ENCODE assay signal across 10 mouse cellular contexts in genomic region chr2:59829718-59830117, GRCm38 (mm10). TPM values are rescaled to one million over a fixed set of nuclear protein-coding genes. Genes with fewer than 3 reads are reported as not detected.
DNase-seq lines count a peak whose midpoint lies in the region; ATAC-seq lines count a peak whose summit lies in the region.
"Had no signal": no experiment of that assay in that cellular context is flagged by ENCODE, and none has a peak within 500 bp of the region (broad histone marks: within the 10 kb centered on the region; RNA-seq: fewer than 3 reads in every experiment).

No protein-coding gene starts in this region.

- DNase-seq in heart, postnatal 25 days (ENCODE audit: low spot score), result no peak
- DNase-seq in embryonic facial prominence, embryonic 11.5 days (ENCODE audit: low spot score), result no peak
- DNase-seq in hindbrain, embryonic 10.5 days (ENCODE audit: low spot score), result no peak
- no peak for DNase-seq in midbrain, embryonic 10.5 days (ENCODE audit: low spot score)
- DNase-seq in left cerebral cortex, postnatal 36 days (ENCODE audit: low spot score in 2 of 2), result no peak
- no peak for DNase-seq in gastrocnemius, postnatal 36 days
- no peak for DNase-seq in yolk sac, embryonic 10.5 days (ENCODE audit: low spot score)

- peak overlapping the region; percentile 43 for H3K4me2 ChIP-seq in heart, embryonic 16.5 days (ENCODE audit: low read depth, low read length)
- H3K4me2 ChIP-seq in embryonic facial prominence, embryonic 11.5 days (ENCODE audit: low read depth, low read length), result no peak overlapping the region; the same call in 1 of the 2 replicates

- WGBS in heart, embryonic 16.5 days, result 60% methylated on average over 7 of the region's 7 CpGs
- 66% methylated on average over 7 of the region's 7 CpGs for WGBS in embryonic facial prominence, embryonic 11.5 days
- WGBS in hindbrain, embryonic 10.5 days, result 82% methylated on average over 7 of the region's 7 CpGs
- WGBS in midbrain, embryonic 10.5 days, result 88% methylated on average over 7 of the region's 7 CpGs

- H3K4me3 ChIP-seq in heart, embryonic 16.5 days (ENCODE audit: low read length), result no peak overlapping the region; the same call in 1 of the 2 replicates
- H3K4me3 ChIP-seq in embryonic facial prominence, embryonic 11.5 days (ENCODE audit: low read depth, low read length), result no peak overlapping the region
- no peak overlapping the region for H3K4me3 ChIP-seq in hindbrain, embryonic 10.5 days
- no peak overlapping the region for H3K4me3 ChIP-seq in midbrain, embryonic 10.5 days

- no peaks in the 10 kb centered on the region for H3K27me3 ChIP-seq in heart, embryonic 16.5 days (ENCODE audit: control insufficient read depth, insufficient read depth, low read length)
- H3K27me3 ChIP-seq in embryonic facial prominence, embryonic 11.5 days (ENCODE audit: control insufficient read depth, insufficient read depth, low read length), result no peaks in the 10 kb centered on the region
- H3K27me3 ChIP-seq in hindbrain, embryonic 10.5 days (ENCODE audit: insufficient read depth, poor library complexity, severe bottlenecking), result no peaks in the 10 kb centered on the region
- no peaks in the 10 kb centered on the region for H3K27me3 ChIP-seq in midbrain, embryonic 10.5 days (ENCODE audit: low read depth, poor library complexity, severe bottlenecking)
- H3K27me3 ChIP-seq: CH12.LX had no signal

- H3K27ac ChIP-seq in heart, embryonic 16.5 days (ENCODE audit: low read length), result peak overlapping the region; percentile 95
- H3K27ac ChIP-seq in embryonic facial prominence, embryonic 11.5 days (replicated peaks; ENCODE audit: low read depth, low read length), result peak overlapping the region; percentile 48; the same call in 1 of the 2 replicates
- H3K27ac ChIP-seq in hindbrain, embryonic 10.5 days, result peak overlapping the region; percentile 81
- peak overlapping the region; percentile 72 for H3K27ac ChIP-seq in midbrain, embryonic 10.5 days (replicated peaks)

- peak overlapping the region; percentile 41 for H3K9ac ChIP-seq in heart, embryonic 16.5 days (ENCODE audit: low read length)
- H3K9ac ChIP-seq in embryonic facial prominence, embryonic 11.5 days (replicated peaks; ENCODE audit: low read length), result 0 out of 2 replicates have a peak overlapping the region, but pooled peaks have one; percentile 1

- H3K9me3 ChIP-seq in heart, embryonic 16.5 days (replicated peaks; ENCODE audit: control insufficient read depth, low read length), result no peaks in the 10 kb centered on the region
- no peaks in the 10 kb centered on the region for H3K9me3 ChIP-seq in embryonic facial prominence, embryonic 11.5 days (replicated peaks; ENCODE audit: control insufficient read depth, low read length)
- no peaks in the 10 kb centered on the region for H3K9me3 ChIP-seq in hindbrain, embryonic 10.5 days
- no peaks in the 10 kb centered on the region for H3K9me3 ChIP-seq in midbrain, embryonic 10.5 days (replicated peaks)

- H3K36me3 ChIP-seq in heart, embryonic 16.5 days (ENCODE audit: control insufficient read depth, insufficient read depth), result peaks cover 7% of the 10 kb centered on the region
- no peaks in the 10 kb centered on the region for H3K36me3 ChIP-seq in embryonic facial prominence, embryonic 11.5 days (replicated peaks; ENCODE audit: control insufficient read depth, insufficient read depth, low read depth, low read length)
- no peaks in the 10 kb centered on the region; the same call in 1 of the 2 replicates for H3K36me3 ChIP-seq in hindbrain, embryonic 10.5 days
- no peaks in the 10 kb centered on the region for H3K36me3 ChIP-seq in midbrain, embryonic 10.5 days

- peaks cover 77% of the 10 kb centered on the region for H3K4me1 ChIP-seq in heart, embryonic 16.5 days (ENCODE audit: control insufficient read depth, insufficient read depth, low read length)
- peaks cover 14% of the 10 kb centered on the region for H3K4me1 ChIP-seq in embryonic facial prominence, embryonic 11.5 days (ENCODE audit: control insufficient read depth, insufficient read depth, low read length)
- peaks cover 50% of the 10 kb centered on the region for H3K4me1 ChIP-seq in hindbrain, embryonic 10.5 days (replicated peaks)
- H3K4me1 ChIP-seq in midbrain, embryonic 10.5 days, result peaks cover 41% of the 10 kb centered on the region

- peak; percentile 12; the same call in 1 of the 2 replicates for ATAC-seq in heart, embryonic 16.5 days (replicated peaks; ENCODE audit: extremely low read depth, insufficient read depth, low FRiP score)
- ATAC-seq in embryonic facial prominence, embryonic 11.5 days (replicated peaks; ENCODE audit: insufficient number of reproducible peaks, low FRiP score, low TSS enrichment, low read depth), result peak; percentile 40; the same call in 1 of the 2 replicates
- ATAC-seq: activated CD4-positive, CD25-positive, alpha-beta regulatory T cell, adult 4 months had no signal

- intact Hi-C loops in heart, postnatal 25 days (cut with DNase I), result loop anchor here (2.0 to 5.0 kb wide), 3 partner anchors 133 to 589 kb away; partner anchors contain the start of genes Baz2b and March7
- intact Hi-C loops in left cerebral cortex, postnatal 36 days (cut with DNase I), result no loop called here
- intact Hi-C loops in gastrocnemius, postnatal 36 days (cut with DNase I), result no loop called here

RNA-seq across cellular contexts. Expression of gene Wdsub1, which starts 52.7 kb away (rescaled TPM):
- 44.6 and 47.5 TPM in 2 replicates for polyA plus RNA-seq in heart, embryonic 16.5 days (2015; fragmentation: Nextera tagmentation; extraction: Ambion mirVana)
- total RNA-seq in heart, postnatal 25 days (2021), result 10 to 100 TPM; 21.3 to 21.5 TPM
- polyA plus RNA-seq in embryonic facial prominence, embryonic 11.5 days (2014; fragmentation: Nextera tagmentation; extraction: Ambion mirVana), result 20.9 and 30.1 TPM in 2 replicates
- polyA plus RNA-seq in hindbrain, embryonic 10.5 days (2016; fragmentation: Nextera tagmentation; extraction: Ambion mirVana), result 17.4 and 17.5 TPM in 2 replicates
- polyA plus RNA-seq in midbrain, embryonic 10.5 days (2016; fragmentation: Nextera tagmentation; extraction: Ambion mirVana), result 18.6 and 25.3 TPM in 2 replicates
- total RNA-seq in left cerebral cortex, postnatal 36 days (2021), result 10 to 100 TPM; 16.3 to 16.4 TPM
- total RNA-seq in gastrocnemius, postnatal 36 days (2021), result 10 to 100 TPM; 13.4 to 13.6 TPM
